Mouse (Mus musculus): ENCODE results near the gene Psmd11. TPM values are rescaled to one million over a fixed set of nuclear protein-coding genes. Genes with fewer than 3 reads are reported as not detected.
"Not testable (repeated sequence)": the region's sequence is repeated elsewhere in the genome, so short reads cannot be mapped to it uniquely, and the experiment has no call there.

The Psmd11 gene
- total RNA-seq, 1 experiment from 2014 or later = 44.7 TPM

DNA sequence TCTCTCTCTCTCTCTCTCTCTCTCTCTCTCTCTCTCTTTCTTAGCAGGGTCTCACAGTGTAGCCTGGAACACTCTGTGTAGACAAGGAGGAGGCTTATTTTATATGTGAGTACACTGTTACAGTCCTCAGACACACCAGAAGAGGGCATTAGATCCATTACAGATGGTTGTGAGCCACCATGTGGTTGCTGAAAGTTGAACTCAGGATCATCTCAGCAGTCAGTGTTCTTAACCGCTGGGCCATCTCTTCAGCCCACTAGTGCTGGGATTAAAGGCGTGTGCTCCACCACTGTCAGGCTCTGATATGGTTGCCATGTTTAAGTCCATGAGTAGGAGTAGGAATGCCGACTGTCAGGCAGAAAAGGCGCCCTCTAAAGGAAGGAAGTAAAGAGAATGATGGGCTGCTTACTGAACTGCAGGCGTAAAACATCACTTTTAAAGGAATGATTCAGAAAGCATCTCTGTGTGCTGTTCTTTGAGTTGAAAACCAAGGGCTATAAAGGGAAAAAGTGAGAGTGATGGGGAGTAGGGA is 3.1 kb upstream of the Psmd11 start:
- no peak for ATAC-seq (ENCODE audit: extremely low read depth, insufficient number of reproducible peaks, low FRiP score, poor library complexity, severe bottlenecking)

DNA sequence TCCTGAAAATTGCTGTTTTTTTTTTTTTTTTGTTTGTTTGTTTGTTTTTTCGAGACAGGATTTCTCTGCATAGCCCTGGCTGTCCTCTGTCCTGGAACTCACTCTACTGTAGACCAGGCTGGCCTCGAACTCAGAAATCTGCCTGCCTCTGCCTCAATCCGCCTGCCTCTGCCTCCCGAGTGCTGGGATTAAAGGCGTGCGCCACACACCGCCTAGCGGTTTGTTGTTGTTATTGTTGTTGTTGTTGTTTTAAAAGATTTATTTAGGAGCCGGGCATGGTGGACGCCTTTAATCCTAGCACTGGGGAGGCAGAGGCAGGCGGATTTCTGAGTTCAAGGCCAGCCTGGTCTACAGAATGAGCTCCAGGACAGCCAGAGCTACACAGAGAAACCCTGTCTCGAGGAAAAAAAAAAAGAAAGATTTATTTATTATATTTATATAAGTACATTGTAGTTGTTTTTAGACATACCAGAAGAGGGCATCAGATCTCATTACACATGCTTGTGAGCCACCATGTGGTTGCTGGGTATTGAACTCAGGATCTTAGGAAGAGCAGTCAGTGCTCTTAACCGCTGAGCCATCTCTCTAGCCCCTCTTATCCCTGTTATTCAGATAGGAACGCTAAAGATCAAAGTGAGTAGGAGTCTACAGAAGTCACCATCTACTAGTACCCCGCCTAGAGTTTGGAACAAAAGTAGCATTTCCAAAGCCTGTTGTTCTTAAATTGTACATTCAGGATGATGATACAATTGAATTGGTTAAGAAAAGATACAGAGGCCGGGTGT is 2.2 kb upstream of the Psmd11 start:
- not testable (repeated sequence) for ATAC-seq (ENCODE audit: extremely low read depth, insufficient number of reproducible peaks, low FRiP score, poor library complexity, severe bottlenecking)

DNA sequence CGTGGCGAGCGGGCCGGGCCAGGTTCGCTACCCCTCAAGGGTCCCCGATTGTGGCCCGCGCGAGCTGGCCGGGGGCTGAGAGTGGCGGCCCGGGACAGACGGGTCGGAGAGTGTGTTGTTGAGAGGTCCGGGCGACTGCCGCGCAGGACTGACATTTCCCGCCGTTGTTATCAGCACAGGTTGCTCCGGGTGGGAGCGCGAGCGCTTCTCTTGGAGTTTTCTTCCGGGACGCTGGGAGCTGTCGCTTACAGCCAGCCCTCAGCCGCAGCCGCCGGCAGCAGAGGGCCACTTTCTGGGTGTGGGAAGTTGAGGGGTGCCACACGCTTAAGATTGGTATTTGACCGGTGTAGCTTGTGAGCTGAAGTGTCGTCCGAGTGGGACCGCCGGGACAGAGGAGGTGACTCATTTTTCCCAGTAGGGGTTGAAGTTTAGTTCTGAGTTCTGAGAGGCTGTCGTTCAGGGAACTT is 627 bp downstream of the Psmd11 start:
- no peak for ATAC-seq (ENCODE audit: extremely low read depth, insufficient number of reproducible peaks, low FRiP score, poor library complexity, severe bottlenecking)

DNA sequence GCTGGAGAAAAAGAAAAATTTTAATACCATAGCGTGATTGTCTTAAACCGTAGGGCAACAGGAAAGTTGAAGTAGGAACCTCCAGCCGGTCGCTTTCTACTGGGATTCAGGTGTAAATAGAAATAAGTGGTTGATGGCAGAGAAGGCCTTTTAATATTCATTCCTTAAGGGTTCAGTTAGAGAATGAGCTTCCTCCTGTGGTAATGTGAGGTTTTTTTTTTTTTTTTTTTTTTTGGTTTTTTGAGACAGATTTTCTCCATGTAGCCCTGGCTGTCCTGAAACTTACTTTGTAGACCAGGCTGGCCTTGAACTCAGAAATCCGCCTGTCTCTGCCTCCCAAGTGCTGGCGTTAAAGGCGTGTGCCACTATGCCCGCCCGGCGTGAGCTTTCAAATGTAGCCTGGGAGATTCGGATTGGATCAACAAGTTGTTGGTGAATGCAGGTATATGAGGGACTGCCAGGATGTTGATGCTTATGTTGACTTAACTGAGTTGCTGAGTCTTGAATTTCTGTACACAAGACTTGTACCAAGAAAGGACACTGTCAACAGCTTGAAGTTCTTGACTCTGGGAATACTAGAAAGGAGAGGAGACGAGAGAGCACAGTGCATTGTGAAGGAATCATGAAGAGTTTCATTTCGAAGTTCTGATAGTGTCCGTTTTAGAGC is 1.2 kb downstream of the Psmd11 start:
- ATAC-seq (ENCODE audit: extremely low read depth, insufficient number of reproducible peaks, low FRiP score, poor library complexity, severe bottlenecking) = no peak

DNA sequence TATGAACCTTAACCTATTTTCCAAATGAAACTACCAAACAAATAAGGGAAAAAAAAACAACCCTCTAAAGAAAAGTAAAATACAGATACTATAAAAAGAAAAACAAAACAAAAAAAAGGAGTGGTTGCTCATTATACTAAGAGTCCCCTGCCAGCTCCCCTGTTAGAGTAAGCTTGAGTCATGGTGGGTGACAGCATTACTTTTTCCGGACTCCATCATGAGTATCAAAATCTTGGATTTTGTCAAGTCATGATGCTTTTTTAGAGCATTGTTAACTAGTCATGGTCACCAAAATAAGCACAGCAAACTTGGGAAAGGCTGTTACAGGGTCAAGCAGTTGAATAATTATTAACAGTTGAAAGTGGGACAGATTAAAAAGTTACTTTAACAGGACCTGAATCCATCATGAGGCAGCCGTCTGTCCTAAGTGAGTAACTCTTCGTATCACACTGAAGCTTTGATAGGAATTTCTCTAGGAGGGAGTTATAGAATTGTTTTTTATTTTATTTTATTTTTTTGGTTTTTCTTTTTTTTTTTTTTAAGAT is 2.0 kb downstream of the Psmd11 start:
- ATAC-seq (ENCODE audit: extremely low read depth, insufficient number of reproducible peaks, low FRiP score, poor library complexity, severe bottlenecking) = no peak

DNA sequence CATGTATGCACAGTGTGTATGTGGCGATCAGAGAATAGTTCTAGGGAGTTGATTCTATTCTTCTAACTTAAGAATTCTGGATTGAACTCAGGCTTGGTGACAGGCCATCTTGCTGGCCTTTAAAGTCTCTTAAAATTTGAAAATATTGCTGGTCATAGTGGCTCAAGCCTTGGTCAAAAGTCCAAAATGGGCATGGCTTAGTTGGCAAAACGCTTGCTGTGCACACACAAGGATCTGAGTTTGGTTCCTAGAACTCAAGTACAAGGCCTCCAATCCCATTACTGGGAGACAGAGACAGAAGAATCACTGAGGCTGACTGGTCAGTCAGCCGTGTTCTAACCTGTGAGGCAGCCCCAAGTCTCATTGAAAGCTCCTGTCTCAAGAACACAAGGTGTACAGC is 18.5 kb downstream of the Psmd11 start:
- no peak for ATAC-seq (ENCODE audit: extremely low read depth, insufficient number of reproducible peaks, low FRiP score, poor library complexity, severe bottlenecking)

DNA sequence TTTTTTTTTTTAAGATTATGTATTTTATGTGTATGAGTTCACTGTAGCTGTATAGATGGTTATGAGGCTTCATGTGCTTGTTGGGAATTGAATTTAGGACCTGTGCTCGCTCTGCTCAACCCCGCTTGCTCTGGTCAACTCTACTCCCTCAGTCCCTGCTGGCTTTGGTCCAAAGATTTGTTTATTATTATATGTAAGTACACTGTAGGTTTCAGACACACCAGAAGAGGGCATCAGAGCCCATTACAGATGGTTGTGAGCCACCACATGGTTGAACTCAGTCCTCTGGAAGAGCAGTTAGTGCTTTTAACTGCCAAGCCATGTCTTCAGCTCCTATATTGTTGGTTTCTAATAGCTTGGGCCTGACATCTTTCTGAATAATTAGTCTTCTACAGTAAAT is 21.4 kb downstream of the Psmd11 start:
- ATAC-seq (ENCODE audit: extremely low read depth, insufficient number of reproducible peaks, low FRiP score, poor library complexity, severe bottlenecking) = no peak

DNA sequence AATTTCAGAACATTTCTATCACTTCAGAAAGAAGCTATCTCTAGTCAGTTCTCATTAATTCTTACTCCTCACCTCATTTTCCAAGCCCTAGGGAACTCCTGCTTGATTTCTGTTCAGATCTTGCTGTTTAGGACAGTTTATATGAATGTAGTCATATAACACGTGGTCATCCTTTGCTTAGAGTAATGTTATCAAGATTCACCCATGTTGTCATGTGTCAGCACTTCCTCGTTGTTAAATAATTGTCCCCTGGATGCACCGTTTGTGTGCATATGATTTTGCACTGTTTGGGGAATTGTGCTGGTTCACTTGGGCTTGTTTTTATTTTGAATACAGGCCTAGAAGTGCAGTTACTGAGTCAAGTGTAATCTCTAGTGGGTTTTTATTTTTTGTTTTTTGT is 23.8 kb downstream of the Psmd11 start:
- no peak for ATAC-seq (ENCODE audit: extremely low read depth, insufficient number of reproducible peaks, low FRiP score, poor library complexity, severe bottlenecking)

DNA sequence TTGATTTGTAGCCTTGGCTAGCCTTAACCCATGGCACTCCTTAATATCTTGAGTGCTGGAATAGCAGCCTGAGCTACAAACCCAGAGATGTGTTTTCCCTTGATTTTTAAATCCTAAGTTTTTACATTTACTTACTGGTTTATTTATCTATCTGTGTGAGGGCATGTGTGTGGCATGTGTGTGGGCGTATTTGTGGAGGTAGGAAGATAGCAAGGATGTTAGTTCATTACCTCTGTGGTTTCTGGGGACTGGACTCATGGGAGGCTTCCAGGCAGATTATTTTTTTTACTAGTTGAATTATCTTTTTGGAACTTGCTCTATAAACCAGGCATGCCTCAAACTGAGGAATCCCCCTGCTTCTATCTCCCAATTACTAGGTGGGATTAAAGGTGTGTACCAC is 24.8 kb downstream of the Psmd11 start:
- ATAC-seq (ENCODE audit: extremely low read depth, insufficient number of reproducible peaks, low FRiP score, poor library complexity, severe bottlenecking) = no peak

DNA sequence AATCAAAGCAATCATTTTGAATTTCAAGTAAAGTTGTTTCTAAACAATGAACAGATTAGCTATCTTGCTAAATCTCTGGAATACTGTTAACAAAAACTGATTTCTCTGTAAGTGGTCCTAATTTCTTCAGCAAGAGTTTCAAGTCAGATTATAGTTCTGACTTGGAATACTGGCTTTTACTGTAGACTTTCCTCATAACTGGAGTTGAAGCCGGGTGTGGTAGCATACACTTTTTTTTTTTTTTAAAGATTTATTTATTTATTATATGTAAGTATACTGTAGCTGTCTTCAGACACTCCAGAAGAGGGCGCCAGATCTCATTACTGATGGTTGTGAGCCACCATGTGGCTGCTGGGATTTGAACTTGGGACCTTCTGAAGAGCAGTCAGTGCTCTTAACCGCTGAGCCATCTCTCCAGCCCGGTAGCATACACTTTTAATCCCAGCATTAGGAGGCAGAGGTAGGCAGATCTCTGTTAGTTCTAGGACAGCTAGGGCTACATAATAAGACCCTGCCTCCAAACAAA is 35.3 kb downstream of the Psmd11 start:
- ATAC-seq (ENCODE audit: extremely low read depth, insufficient number of reproducible peaks, low FRiP score, poor library complexity, severe bottlenecking) = not testable (repeated sequence)

DNA sequence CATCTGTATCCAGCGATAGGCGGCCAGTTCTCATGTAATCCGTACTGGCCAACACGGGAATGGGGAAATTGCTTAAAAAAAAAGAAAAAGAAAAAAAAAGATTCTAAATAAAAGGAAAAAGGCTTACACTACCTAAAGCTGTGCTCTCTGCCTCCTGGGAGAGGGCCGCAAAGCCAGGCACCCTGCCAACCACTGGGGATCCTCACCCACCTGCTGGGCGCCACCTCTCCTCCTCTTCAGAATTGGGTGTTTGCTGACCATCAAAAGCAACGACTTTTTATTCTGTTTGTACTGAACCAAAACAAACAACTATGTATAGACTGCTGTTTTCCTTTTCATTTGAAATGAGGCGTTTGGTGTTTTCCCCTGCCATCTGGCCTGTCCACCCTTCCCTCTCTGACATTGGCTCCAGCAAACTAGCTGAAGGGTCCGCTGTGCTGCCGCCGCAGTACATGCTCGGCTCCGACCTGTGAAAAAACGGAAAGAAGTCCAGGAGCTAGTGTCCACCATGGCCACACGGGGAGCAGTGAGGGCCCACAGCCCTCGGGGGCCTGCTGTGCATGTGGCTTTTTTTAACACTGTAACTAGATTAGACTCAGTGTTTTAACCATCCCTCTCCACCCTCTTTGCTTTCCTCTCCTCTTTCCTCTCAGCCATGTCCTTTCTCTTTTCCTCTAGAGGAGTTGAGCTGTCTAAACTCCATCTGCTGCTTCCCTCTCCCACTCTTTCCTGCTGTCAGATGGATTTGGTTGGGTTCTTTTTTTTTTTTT is 43.6 kb downstream of the Psmd11 start:
- ATAC-seq (ENCODE audit: extremely low read depth, insufficient number of reproducible peaks, low FRiP score, poor library complexity, severe bottlenecking) = no peak

DNA sequence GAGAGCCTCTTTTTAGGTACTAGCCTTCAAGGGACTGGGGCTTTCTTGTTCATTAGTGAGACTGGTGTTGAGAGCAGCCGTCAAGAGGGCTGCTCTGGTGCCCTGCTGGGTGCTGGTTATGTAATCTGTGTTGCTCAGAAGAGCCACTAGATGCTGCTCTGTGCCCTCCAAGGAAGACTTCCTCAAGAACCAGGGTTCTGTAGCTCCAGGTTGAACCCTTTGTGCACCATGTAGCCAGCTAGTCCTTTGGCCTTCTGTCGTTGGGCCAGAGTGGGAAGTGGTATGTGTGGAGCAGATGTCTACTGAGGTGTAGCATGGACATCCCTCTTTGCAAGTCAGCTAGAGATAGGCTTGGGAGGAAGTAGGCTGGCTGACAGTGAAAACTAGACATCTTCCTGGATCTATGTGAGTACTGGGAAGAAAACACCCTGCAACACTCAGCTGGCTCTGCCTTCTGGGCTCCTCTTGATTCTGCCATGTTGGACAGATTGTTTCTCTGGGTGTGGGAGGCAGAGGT is 45.8 kb downstream of the Psmd11 start:
- no peak for ATAC-seq (ENCODE audit: extremely low read depth, insufficient number of reproducible peaks, low FRiP score, poor library complexity, severe bottlenecking)

DNA sequence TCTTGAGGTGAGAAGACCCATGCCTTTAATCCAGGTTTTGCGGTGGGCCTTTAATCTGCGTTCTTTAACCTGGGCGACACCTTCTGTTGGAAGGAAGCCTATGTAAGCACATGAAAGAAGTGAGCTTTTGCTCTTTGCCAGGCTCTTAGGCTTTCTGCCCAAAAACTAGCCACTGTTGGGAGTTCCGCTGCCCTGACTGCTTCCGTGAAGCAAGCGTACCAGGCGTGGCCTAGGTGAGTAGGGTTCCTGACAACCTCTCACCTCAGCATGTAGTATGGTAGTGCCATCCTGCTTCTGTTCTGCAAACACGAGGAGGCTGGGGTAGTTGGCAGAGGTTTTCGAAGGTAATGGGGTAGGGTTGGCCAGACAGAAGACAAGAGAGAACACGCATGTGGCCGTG is 46.4 kb downstream of the Psmd11 start:
- ATAC-seq (ENCODE audit: extremely low read depth, insufficient number of reproducible peaks, low FRiP score, poor library complexity, severe bottlenecking) = no peak

DNA sequence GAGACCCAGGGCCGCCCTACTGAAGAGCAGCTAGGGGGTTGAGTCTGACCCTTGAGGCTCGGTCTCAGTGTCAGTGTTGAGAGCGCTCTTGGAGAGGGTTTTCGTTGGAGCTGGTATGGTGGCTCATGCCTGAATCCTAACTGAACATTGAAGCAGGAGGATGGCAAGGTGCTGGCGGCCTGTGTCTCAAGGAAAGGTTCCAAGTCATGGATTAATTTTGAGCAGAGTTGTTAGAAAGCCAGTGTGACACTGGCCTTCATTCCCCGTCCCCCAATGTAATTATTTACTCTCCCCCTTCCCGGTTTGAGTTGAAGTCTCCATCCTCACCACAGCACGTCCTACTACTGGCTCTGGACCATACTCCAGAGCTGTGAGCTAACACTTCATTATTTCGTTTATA is 47.1 kb downstream of the Psmd11 start:
- no peak for ATAC-seq (ENCODE audit: extremely low read depth, insufficient number of reproducible peaks, low FRiP score, poor library complexity, severe bottlenecking)

DNA sequence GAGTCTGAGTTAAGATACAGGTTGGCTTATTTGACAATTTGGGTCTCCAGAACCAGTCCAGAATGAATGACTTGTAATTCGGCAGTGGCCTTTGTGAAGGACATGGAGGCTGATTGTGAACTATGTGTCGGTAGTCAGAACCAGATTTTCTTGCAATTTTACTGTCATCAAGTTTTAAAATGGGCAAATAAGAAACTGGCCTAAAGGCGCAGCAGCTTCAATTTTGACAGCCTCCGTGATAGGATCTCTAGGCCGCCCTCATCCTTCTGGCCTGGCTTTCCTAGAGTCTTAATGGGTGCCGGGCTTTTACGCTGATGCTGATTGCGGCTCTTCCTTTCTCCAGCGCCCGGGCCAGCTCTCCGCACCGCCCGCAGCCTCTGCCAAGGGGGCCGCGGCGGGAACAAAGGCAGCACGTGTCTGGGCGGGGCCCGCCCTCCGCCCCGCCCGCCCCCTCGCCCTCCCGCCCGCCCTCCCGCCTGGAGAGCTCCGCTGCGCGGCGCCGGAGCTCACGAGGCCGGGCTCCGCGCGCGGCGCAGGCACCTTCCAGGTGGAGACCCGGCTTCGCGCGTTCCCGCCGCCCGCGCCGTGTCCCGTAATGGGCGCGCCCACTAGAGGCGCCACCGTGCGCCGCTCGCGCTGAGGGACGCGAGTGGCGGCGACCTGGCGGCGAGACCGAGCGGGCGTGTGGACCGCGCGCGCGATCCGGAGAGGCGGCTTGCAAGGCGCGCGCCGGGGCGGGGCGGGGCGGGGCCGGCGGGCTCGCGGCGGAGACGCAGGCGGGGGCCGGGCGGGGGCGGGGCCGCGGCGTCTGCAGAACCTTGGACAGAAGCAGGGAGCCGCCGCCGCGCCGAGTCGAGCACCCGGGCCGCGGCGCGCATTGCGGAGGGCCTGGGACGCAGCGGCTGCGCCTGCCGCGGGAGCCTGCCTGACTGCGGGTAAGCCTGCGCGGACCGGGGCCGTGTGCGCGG is 48.1 kb downstream of the Psmd11 start, which contains the start of gene Cdk5r1:
Cdk5r1 (plus strand) TSS at position 802 of the 968 bp plus-strand sequence.
- ATAC-seq (ENCODE audit: extremely low read depth, insufficient number of reproducible peaks, low FRiP score, poor library complexity, severe bottlenecking) = peak; percentile 66

DNA sequence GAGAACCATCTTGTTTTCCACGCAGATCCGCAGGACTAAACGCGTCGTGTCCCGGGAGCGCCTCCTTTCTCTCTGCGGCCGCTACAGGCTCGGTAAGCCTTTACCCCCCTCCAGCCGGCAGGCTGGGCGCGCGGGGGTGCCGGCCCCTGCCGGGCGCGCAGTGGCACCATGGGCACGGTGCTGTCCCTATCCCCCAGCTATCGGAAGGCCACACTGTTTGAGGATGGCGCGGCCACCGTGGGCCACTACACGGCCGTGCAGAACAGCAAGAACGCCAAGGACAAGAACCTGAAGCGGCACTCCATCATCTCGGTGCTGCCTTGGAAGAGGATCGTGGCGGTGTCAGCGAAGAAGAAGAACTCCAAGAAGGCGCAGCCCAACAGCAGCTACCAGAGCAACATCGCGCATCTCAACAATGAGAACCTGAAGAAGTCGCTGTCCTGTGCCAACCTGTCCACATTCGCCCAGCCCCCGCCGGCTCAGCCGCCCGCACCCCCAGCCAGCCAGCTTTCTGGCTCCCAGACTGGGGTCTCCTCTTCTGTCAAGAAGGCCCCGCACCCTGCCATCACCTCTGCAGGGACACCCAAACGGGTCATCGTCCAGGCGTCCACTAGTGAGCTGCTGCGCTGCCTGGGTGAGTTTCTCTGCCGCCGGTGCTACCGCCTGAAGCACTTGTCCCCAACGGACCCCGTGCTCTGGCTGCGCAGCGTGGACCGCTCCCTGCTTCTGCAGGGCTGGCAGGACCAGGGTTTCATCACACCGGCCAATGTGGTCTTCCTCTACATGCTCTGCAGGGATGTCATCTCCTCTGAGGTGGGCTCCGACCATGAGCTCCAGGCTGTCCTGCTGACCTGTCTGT is 49.2 kb downstream of the Psmd11 start:
- no peak; the same call in 1 of the 2 replicates for ATAC-seq (ENCODE audit: extremely low read depth, insufficient number of reproducible peaks, low FRiP score, poor library complexity, severe bottlenecking)

Data from neutrophil, adult 5-6 weeks (primary cell).